Mouse (Mus musculus) monocyte, adult 5-6 weeks (primary cell): ENCODE measurements around the gene Ogg1. TPM values are rescaled to one million over a fixed set of nuclear protein-coding genes. Genes with fewer than 3 reads are reported as not detected.

Experiments used
- ATAC-seq: fragments of 153-309, 156-312 bp; replicated peaks from 2 replicates; pipeline ENCODE4 v1.8.0; 2017; ENCODE audit warnings: mild to moderate bottlenecking; ENCODE audit not compliant: low TSS enrichment, insufficient number of reproducible peaks, severe bottlenecking, poor library complexity, low FRiP score
- total RNA-seq: library from RNA; stranded (forward); fragments of 200-1000, 200-491, 200-594 nt; gene quantifications from 3 replicates; pipeline ENCODE4 v1.2.3, GENCODE M21; 2017

Ogg1 gene
- total RNA-seq, result 6.4 to 12.2 TPM (median 9.2 TPM) in 3 replicates

DNA sequence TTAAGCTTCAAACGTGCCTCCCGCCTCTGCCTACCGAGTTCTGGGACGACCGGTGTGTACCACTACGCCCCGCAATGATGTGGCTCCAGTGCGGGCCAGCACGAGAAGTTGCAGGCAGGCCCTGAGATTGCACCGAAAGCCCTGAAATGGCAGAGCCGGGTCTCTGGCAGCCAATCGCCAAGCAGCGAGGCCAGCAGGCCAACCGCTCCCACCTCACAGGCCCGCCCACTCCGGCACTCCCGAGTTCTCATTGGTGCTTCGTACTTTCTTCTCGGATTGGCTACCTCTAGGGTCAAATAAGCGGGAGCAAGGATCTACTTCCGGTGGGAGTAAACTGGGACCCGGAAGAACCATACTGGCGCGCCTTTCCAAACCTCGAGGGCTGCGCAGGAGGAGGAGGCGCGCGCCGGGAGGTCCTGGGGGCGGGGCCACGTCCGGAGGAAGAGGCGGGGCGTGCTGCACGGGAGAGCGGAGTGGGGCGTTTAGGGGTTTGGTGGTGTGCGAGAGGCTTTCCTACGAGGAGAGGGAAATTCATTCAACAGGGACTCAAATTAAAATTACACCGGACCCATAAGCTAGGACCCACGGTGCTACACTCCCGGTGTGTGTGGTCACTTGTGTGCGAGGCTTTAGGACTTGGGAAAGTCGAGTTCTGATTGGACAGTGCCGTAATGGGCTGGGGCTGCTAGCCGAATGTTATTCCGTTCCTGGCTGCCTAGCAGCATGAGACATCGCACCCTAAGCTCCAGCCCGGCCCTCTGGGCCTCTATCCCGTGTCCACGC, at the start of gene Ogg1:
Gene Ogg1, plus strand, starts transcription at position 440 of the 783 bp plus-strand sequence.
- peak; percentile 93 for ATAC-seq

DNA sequence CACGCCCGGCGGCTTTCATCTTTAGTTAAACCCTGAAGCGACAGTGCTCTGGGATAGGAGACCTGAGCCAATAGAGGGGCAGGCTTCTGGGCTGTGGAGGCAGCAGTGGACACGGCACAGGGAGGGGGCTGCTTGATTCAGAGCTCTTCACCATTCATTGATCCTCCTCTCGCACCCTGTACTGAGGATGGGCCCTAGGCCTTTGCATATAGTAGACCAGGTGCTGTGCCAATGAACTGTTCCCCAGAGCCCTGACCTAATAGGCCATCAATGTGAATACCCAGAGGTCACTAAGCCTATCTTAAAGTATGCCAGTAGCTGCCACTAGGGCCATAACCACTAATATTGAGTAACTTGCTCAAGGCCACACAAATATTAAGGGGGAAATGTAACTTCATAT, 45.1 kb upstream of the Ogg1 start:
- no peak for ATAC-seq

DNA sequence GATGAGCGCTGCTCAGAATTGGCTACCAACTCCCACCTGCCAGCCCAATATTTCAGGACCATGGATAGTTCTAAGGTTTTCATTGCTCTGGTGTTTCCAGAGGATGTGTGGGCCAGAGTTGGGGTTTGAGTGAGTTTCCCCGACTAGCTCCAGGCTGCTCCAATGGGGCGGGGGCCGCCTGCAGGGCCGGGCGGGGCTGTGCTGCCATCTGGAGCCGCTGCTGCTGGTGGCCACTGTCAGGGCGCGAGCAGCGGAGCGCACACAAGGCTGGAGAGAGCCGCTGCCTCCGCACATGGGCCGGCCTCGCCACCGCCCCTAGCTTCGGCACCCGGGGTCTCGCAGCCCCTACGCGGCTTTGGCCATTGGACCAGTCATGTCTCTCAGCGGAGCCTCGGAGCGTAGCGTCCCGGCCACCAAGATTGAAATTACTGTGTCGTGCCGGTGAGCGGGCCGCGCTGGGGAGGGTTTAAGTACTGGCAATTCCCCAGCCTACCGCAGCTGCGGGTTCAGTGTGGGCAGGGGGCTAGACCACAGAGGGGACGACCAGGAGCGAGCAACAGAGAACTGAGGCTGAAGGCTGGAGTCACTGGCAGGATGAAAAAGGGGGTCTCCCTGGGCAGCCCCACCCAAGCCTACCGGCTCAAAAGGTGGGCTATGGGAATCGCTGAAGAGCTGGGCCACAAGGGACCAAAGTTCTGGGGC, 44.5 kb upstream of the Ogg1 start, which contains the start of gene Cpne9:
Gene Cpne9, plus strand, starts transcription at position 207 of the 702 bp plus-strand sequence.
- ATAC-seq, result no peak

DNA sequence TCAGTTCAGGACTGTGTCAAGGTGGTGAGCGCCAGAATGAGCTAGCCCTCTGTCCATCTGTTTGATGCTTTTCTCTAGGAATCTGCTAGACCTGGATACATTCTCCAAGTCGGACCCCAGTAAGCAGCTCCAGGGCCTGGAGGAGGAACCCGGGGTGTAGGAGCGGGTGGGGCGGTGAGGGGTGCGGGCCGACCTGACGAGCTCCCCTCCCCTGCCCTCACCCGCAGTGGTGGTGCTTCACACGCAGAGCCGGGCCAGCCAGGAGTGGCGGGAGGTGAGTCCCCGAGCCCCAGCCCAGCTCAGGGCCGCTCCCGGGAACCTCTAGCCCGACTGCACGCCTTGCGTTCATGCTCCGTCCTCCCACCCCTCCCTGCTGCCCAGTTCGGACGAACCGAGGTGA, 43.8 kb upstream of the Ogg1 start:
- no peak for ATAC-seq

DNA sequence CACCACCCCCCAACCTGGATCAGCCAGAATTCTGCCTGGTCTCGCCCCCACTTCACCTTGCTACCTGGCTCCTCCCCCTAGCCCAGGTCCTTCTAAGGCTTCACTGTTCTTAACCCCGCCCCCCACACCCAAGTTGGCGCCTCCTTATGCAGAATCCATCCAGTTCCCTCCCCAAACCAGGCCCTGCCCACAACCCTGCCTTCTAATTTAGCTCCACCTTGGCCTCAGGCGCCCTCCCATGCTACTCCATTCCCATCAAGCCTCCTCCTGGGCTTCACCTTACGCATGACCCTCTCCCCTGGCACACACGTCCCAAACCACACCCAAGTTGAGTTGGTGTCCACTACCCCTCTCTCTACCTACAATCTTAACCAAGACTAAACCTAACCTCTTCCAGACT, 43.3 kb upstream of the Ogg1 start:
- no peak for ATAC-seq

DNA sequence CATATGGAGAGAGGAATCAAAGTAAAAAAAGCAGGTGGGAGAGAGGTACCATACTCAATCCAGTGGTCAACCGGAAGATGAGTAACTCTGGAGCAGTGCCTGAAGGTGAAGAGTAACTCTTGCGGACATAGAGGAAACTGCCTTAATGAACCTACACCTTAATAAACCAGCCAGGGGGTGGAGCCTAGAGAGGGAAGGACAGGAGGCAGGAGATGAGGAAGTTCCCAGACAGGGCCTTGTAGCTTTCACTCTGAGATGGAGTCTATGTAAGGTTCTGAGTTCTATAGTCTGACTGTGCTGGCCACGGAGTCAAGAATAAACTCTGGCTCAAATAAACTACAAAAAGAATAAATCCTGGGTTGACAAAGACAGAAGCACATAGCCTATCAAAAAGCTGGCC, 41.8 kb upstream of the Ogg1 start:
- peak; percentile 74 for ATAC-seq

DNA sequence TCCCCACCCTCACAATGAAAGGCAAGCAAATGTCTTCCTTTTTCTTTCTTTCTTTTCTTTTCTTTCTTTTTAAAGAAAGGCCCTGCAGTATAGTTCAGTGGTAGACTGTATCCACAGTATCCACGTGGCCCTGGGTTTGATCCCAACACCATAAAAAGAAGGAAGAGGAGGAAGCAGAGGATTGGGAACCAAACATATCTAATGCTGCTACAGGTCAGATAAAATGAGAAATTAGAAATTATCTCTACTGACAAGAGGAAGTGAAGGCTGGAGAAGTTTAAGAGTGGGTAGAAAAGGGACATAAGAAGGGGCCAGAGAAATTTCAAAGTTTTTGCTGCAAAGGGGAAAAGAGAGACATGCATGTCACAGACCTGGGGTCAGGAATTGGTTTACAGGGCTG, 40.5 kb upstream of the Ogg1 start:
- ATAC-seq, result no peak

DNA sequence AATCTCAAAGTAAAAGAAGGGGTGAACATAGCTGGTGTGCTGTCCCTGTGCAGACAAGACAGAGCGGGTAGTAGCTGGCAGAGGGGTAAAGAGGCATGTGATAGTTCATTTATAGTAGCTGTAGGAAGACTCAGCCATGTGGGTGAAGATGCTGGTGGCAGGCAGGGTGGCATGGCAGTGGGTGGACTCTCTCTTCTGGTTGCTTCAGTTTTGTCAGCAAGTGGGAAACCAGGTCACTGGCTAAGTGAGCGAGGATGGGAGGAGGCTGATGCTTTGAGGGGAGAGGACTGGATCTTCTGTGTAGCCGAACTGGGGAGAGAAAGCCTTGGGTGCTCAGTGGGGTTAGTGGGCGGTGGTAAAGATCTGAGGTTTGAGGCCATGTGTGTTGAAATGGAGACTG, 39.5 kb upstream of the Ogg1 start:
- no peak for ATAC-seq

DNA sequence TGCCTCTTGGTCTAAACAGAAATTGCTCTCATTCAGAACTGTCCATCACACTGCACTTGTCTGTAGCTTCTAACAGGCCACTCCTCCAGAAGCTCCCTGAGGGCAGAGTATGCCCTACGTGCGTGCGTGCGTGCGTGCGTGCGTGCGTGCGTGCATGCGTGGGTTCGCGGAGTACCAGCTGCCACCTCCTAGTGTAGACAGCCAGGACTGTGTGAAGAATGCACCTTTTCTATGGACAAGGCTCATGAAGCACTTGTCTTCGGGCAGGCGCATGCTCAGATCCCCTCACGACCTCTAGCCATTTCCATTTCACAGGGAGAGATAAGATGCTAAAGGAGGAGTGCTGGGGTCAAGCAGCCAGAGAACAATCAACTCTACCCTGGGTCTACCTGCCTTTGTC, 37.4 kb upstream of the Ogg1 start:
- no peak for ATAC-seq

DNA sequence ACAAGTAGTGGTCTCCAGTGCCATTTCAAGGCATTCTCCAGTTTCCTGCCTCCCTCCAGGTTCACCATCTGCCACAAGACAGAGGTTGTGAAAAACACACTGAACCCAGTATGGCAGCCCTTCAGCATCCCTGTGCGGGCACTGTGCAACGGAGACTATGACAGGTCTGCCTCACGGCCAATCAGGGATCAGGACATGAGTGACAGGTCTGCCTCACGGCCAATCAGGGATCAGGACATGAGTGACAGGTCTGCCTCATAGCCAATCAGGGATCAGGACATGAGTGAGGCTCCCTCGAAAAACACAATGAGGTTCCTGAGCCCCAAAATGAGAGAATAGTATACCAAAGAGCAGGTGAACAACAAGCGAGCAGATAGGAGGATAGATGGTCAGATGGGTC, 36.4 kb upstream of the Ogg1 start:
- ATAC-seq, result no peak

DNA sequence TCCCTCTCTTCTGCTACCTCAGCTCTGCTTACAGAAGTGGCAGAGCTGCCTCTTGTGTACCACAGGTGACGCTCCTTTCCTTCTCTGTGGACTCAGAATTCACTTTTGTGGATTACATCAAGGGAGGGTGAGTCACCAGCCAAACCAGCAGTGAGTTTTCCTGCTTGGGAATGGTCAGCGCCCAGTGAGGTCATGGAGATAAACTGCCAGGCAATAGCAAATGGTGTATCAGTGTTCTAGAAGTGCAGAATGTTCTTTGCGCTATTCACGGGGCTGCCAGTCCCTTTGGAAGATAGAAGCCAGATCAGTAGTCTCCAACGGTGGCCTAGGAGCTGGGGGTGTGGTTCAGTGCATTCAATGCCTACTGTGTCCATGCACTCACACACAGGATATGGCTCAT, 33.8 kb upstream of the Ogg1 start:
- no peak for ATAC-seq

DNA sequence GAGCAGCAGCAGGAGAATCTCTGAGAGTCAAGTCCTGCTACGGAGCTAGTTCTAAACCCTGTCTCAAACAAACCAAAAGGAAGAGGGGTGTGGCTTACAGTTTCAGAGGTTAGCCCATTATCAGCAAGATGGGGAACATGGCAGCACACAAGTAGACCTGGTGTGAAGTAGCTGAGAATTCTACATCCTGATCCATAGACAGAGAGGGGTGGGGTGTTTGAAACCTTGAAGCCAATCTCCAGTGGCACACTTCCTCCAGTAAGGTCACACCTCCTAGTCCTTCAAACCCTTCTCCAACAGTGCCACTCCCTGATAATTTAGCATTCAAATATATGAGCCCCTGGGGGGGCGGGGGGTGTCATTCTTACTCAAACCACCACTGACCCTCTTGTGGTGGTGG, 30.7 kb upstream of the Ogg1 start:
- no peak for ATAC-seq

DNA sequence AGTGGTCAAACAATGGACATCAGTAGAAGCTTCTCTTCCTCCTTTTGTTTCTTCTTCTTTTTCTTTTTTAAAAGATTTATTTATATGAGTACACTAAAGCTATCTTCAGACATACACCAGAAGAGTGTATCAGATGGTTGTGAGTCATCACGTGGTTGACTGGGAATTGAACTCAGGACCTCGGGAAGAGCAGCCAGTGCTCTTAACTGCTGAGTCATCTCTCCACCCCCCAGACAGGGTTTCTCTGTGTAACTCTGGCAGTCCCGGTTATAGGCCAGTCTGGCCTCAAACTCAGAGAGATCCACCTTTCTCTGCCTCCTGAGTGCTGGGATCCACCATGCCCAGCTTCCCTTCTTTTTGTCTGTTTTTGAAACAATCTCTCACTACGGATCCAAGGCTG, 30.1 kb upstream of the Ogg1 start:
- no peak for ATAC-seq

DNA sequence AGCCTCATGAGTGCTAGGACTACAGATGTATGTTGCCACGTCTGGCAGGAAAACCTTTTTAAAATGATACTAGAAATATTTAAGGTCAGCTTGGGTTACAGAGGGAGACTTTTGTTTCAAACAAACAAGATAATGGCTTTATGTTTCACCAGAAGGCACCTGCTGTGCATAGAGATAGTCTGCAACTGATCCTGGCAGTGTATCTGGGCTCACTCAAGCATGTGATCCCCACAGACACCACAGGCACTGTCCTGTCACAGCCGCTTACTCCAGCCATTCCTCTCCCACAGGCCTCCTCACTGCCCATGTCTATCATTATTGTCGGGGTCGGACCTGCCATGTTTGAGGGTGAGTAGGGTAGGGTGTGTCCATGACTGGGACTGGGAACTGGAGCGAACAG, 25.4 kb upstream of the Ogg1 start:
- no peak for ATAC-seq

DNA sequence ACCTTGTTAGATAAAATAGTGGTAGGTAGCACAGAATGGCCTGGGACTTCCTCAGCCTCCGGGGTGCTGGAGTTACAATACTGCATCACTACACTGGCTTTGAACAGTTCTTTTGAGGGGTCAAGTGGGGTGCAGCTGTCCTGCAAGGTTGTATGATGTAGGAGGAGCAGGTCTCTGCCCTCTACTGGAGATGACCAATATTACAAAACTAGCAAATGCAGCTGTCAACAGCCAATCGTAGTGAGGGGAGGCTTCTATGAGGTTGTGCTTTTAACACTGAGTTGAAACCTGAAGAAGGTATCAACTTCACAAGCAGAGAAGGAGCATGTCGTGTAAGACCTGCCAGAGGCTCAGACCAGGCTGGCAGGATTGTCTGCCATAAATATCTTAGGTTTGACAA, 24.5 kb upstream of the Ogg1 start:
- 0 out of 2 replicates have a peak, but pooled peaks have one; percentile 14 for ATAC-seq

DNA sequence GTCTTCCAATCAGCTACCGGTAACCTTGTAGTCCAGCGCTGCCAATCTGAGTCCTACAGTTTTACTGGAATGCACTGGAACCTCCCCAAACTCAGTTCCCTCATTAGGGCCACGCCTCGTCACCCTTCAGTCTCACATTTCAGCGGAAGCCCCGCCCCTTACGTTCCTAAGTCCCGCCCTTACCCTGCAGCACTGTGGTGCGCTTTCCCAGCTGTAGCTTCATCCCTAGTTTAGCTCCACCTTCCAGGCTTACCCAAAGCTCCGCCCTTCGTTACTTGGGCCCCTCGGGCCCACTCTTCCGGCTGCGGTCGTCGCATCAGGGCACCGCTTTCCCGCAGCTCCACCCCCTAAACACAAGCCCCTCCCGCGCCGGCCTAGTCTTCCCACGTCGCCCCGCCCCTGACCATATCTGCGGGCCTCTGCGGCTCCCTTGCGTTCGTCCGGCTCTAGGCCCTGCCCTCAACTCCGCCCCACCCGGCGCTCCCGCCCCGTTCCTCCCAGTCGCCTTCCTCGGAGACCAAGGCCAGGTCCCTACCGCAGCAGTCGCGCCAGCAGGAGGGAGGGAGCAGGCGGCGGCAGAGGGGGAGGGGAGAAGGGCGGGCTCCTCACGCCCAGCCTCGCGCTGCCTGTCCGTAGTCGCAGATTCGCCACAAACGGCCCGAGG, 20.3 kb upstream of the Ogg1 start:
- peak; percentile 78 for ATAC-seq

DNA sequence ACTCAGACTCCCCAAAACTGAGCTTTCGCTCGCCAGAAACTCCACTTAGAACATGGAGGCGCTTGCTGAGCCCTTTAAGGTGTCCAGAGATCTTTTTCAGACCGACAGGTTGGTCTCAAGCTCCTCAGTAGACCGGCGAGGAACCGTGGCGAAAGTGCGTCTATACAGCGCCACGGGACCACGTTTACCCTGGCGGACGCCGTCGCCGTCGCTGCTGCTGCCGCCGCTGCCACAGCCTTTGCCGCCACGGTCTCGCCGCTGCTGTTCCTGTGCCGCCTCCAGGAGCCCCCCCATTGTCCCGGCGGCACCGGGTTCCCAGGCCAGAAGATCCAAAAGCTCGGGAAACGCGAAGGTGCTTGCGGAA, 19.8 kb upstream of the Ogg1 start, which contains the start of gene Brpf1:
Gene Brpf1, plus strand, starts transcription at position 152 of the 364 bp plus-strand sequence.
- peak; percentile 5; the same call in 1 of the 2 replicates for ATAC-seq

DNA sequence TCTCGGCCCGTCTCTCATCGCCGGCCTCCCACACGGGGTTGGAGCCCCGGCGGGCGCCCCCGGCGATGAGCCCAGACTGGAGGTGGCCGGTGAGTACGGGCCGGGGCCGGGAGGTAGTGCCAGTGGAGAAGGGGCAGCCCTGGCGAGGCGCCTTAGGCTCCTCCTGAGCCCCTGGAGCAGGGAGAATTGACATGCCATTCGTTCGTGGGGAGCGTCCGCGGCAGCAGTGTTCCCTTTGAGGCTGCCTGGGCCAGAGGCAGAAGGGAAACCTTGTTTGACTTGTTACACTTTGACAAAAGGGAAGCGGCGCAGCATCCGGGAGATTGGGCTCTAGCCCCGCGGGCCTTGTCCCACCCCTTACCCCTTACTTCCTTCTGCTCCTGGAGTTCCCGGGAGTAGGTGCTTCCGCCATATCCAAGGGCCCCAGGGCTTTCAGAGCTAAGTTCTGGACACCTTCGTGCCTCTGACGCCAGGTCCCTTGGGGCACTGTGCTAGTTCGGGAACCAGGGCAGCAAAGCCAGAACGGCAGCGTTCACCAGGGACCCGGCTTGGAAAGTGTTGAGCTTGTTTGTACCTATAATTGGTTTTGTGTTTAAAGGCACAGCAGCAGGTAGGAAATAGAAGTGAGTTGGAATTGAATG, 19.2 kb upstream of the Ogg1 start:
- peak; percentile 13 for ATAC-seq

DNA sequence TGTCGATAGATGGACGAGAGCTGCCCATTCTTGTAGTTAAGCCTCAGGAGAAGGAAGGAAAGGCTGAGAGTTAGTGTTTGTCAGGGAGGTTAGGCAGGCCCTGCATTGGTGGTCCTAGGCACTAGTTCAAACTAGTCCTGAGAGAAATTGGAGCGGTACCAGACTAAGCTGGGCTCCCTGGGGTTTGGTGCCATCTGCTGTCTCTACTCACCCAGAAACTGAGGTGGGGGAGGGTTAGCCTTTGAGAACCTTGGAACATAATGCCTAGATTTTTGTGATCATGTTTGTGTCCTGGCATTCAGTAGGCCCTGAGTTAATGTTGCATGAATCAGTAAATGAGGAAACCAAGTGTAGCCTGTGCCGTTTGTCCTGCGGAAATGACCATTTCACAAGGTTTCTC, 18.6 kb upstream of the Ogg1 start:
- peak; percentile 22; the same call in 1 of the 2 replicates for ATAC-seq
